Mouse (Mus musculus): ENCODE measurements at regions not wholly inside any gene's neighbourhood (a gene's known extent, or its start where the extent isn't known, plus 50 kb on each side); places are given as distances from the start of the nearest gene placed in this dataset.

GRCm38 (mm10) chr2:48402813-48403212 is 411.1 kb upstream of the Acvr2a start:
- H3K4me3 ChIP-seq (ENCODE audit: insufficient read depth, low read length): no peak overlapping the region
- no peak for TF ChIP-seq CTCF (IDR thresholded peaks at IDR 0.05; ENCODE audit: borderline replicate concordance, insufficient read depth, low read length)
- TF ChIP-seq POLR2A (IDR thresholded peaks at IDR 0.05; ENCODE audit: low read depth, low read length): no peak
- no peaks in the 10 kb centered on the region for H3K4me1 ChIP-seq (ENCODE audit: control insufficient read depth, insufficient read depth, low read length)
- H3K27ac ChIP-seq (ENCODE audit: insufficient read depth, low read length): no peak overlapping the region

GRCm38 (mm10) chr2:48404460-48404859 is 409.4 kb upstream of the Acvr2a start:
- no peak overlapping the region for H3K4me3 ChIP-seq (ENCODE audit: insufficient read depth, low read length)
- H3K27ac ChIP-seq (ENCODE audit: insufficient read depth, low read length): no peak overlapping the region
- TF ChIP-seq CTCF (IDR thresholded peaks at IDR 0.05; ENCODE audit: borderline replicate concordance, insufficient read depth, low read length) (no peak), POLR2A (IDR thresholded peaks at IDR 0.05; ENCODE audit: low read depth, low read length) (no peak)
- H3K4me1 ChIP-seq (ENCODE audit: control insufficient read depth, insufficient read depth, low read length): no peaks in the 10 kb centered on the region

- no peak overlapping the region for H3K4me3 ChIP-seq (ENCODE audit: insufficient read depth, low read length)
- no peaks in the 10 kb centered on the region; the same call in 1 of the 2 replicates for H3K4me1 ChIP-seq (ENCODE audit: control insufficient read depth, insufficient read depth, low read length)
- TF ChIP-seq POLR2A (IDR thresholded peaks at IDR 0.05; ENCODE audit: low read depth, low read length) (no peak), CTCF (IDR thresholded peaks at IDR 0.05; ENCODE audit: borderline replicate concordance, insufficient read depth, low read length) (no peak)
- no peak overlapping the region for H3K27ac ChIP-seq (ENCODE audit: insufficient read depth, low read length)
Measured at GRCm38 (mm10) chr2:48407876-48408275, 406.0 kb upstream of the Acvr2a start.

- Histone ChIP-seq H3K27ac (ENCODE audit: insufficient read depth, low read length) (no peak overlapping the region), H3K4me3 (ENCODE audit: insufficient read depth, low read length) (no peak overlapping the region), H3K4me1 (ENCODE audit: control insufficient read depth, insufficient read depth, low read length) (no peaks in the 10 kb centered on the region; the same call in 1 of the 2 replicates)
- TF ChIP-seq POLR2A (IDR thresholded peaks at IDR 0.05; ENCODE audit: low read depth, low read length) (no peak), CTCF (IDR thresholded peaks at IDR 0.05; ENCODE audit: borderline replicate concordance, insufficient read depth, low read length) (no peak)
Measured at GRCm38 (mm10) chr2:48409876-48410275, 404.0 kb upstream of the Acvr2a start.

GRCm38 (mm10) chr2:48411392-48411791 is 402.5 kb upstream of the Acvr2a start:
- no peak overlapping the region for H3K27ac ChIP-seq (ENCODE audit: insufficient read depth, low read length)
- TF ChIP-seq CTCF (IDR thresholded peaks at IDR 0.05; ENCODE audit: borderline replicate concordance, insufficient read depth, low read length) (no peak), POLR2A (IDR thresholded peaks at IDR 0.05; ENCODE audit: low read depth, low read length) (no peak)
- no peak overlapping the region for H3K4me3 ChIP-seq (ENCODE audit: insufficient read depth, low read length)
- H3K4me1 ChIP-seq (ENCODE audit: control insufficient read depth, insufficient read depth, low read length): no peaks in the 10 kb centered on the region; the same call in 1 of the 2 replicates

- Histone ChIP-seq H3K27ac (ENCODE audit: insufficient read depth, low read length) (no peak overlapping the region), H3K4me3 (ENCODE audit: insufficient read depth, low read length) (no peak overlapping the region), H3K4me1 (ENCODE audit: control insufficient read depth, insufficient read depth, low read length) (no peaks in the 10 kb centered on the region; the same call in 1 of the 2 replicates)
- TF ChIP-seq POLR2A (IDR thresholded peaks at IDR 0.05; ENCODE audit: low read depth, low read length): no peak
- TF ChIP-seq CTCF (IDR thresholded peaks at IDR 0.05; ENCODE audit: borderline replicate concordance, insufficient read depth, low read length): no peak
Measured at GRCm38 (mm10) chr2:48412683-48413440, 401.0 kb upstream of the Acvr2a start.

GRCm38 (mm10) chr2:48414596-48415481 is 399.1 kb upstream of the Acvr2a start:
- no peak overlapping the region for H3K27ac ChIP-seq (ENCODE audit: insufficient read depth, low read length)
- H3K4me3 ChIP-seq (ENCODE audit: insufficient read depth, low read length): no peak overlapping the region
- TF ChIP-seq CTCF (IDR thresholded peaks at IDR 0.05; ENCODE audit: borderline replicate concordance, insufficient read depth, low read length): no peak
- no peak for TF ChIP-seq POLR2A (IDR thresholded peaks at IDR 0.05; ENCODE audit: low read depth, low read length)
- no peaks in the 10 kb centered on the region for H3K4me1 ChIP-seq (ENCODE audit: control insufficient read depth, insufficient read depth, low read length)

GRCm38 (mm10) chr2:48416207-48416750 is 397.6 kb upstream of the Acvr2a start:
- H3K27ac ChIP-seq (ENCODE audit: insufficient read depth, low read length): no peak overlapping the region
- no peak for TF ChIP-seq CTCF (IDR thresholded peaks at IDR 0.05; ENCODE audit: borderline replicate concordance, insufficient read depth, low read length)
- TF ChIP-seq POLR2A (IDR thresholded peaks at IDR 0.05; ENCODE audit: low read depth, low read length): no peak
- H3K4me1 ChIP-seq (ENCODE audit: control insufficient read depth, insufficient read depth, low read length): no peaks in the 10 kb centered on the region
- no peak overlapping the region for H3K4me3 ChIP-seq (ENCODE audit: insufficient read depth, low read length)

- TF ChIP-seq POLR2A (IDR thresholded peaks at IDR 0.05; ENCODE audit: low read depth, low read length) (no peak), CTCF (IDR thresholded peaks at IDR 0.05; ENCODE audit: borderline replicate concordance, insufficient read depth, low read length) (no peak)
- no peak overlapping the region for H3K27ac ChIP-seq (ENCODE audit: insufficient read depth, low read length)
- H3K4me3 ChIP-seq (ENCODE audit: insufficient read depth, low read length): no peak overlapping the region
- no peaks in the 10 kb centered on the region for H3K4me1 ChIP-seq (ENCODE audit: control insufficient read depth, insufficient read depth, low read length)
Measured at GRCm38 (mm10) chr2:48417000-48417596, 396.8 kb upstream of the Acvr2a start.

Data from embryonic fibroblast, embryonic 13.5 days (primary cell).